Mouse (Mus musculus): Measurements from ENCODE around the gene Slc51a.

DNA sequence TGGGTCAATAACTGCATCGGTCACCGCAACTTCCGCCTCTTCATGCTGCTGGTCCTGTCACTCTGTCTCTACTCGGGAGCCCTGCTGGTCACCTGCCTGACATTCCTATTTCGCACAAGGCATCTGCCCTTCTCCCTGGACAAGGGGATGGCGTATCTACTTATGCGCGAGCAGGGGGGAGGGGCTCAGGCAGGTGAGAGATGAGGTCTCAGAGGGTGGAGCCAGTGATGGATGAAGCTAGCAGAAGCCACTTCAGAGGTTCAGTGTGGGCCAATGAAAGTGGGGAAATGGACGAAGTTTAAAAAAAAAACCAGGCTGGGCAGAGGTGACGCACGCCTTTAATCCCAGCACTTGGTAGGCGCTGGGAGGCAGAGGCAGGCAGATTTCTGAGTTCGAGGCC, 11.3 kb upstream of the Slc51a start:
- TF ChIP-seq CTCF (IDR thresholded peaks at IDR 0.05; ENCODE audit: insufficient read depth, low read depth, low read length) = no peak
- no peak for TF ChIP-seq POLR2A (IDR thresholded peaks at IDR 0.05; ENCODE audit: insufficient read depth, low read depth, low read length)

Data from olfactory bulb, adult 2 months (tissue).